Mouse (Mus musculus): ENCODE measurements around the gene Snx11. TPM values are rescaled to one million over a fixed set of nuclear protein-coding genes. Genes with fewer than 3 reads are reported as not detected.

The Snx11 gene
- polyA plus RNA-seq, 1 experiment from 2014 or later, result 7.7 TPM

GRCm38 (mm10) chr11:96761984-96762383 is 15.4 kb downstream of the Snx11 start:
- Histone ChIP-seq H3K9ac (ENCODE audit: low read depth, low read length) (no peak overlapping the region), H3K4me2 (ENCODE audit: low read depth, low read length) (no peak overlapping the region), H3K4me1 (ENCODE audit: control insufficient read depth, low read depth, low read length) (no peaks in the 10 kb centered on the region), H3K27me3 (ENCODE audit: control insufficient read depth, insufficient read depth, low read depth, low read length) (no peaks in the 10 kb centered on the region), H3K27ac (ENCODE audit: low read length) (no peak overlapping the region), H3K9me3 (replicated peaks; ENCODE audit: control insufficient read depth, low read length) (no peaks in the 10 kb centered on the region), H3K36me3 (ENCODE audit: control insufficient read depth, insufficient read depth) (no peaks in the 10 kb centered on the region), H3K4me3 (ENCODE audit: low read depth, low read length) (no peak overlapping the region)
- no peak for ATAC-seq (ENCODE audit: low read depth)
- 58% methylated on average over 7 of the region's 7 CpGs for WGBS (ENCODE audit: insufficient replicate concordance)

DNA sequence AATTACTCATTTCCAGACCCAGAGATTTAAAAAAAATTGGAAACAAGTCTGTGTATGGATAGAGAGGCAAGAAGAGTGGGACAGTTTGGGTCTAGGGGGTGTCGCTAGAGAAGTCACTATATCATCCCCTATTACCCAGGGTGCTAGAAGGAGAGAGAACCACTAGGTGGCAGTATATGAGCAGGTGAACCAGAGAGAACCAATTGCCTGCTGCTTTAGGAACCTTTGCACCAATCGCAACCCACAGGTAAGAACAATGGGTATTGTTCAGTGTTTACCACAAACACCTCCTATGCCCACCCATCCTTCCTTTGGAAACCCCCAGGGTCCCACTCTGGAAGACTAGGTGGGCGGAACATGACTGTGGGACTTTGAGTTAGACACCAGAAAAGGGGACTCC is 17.3 kb downstream of the Snx11 start:
- Histone ChIP-seq H3K27me3 (ENCODE audit: control insufficient read depth, insufficient read depth, low read depth, low read length) (no peaks in the 10 kb centered on the region), H3K9me3 (replicated peaks; ENCODE audit: control insufficient read depth, low read length) (no peaks in the 10 kb centered on the region), H3K4me3 (ENCODE audit: low read depth, low read length) (no peak overlapping the region), H3K36me3 (ENCODE audit: control insufficient read depth, insufficient read depth) (no peaks in the 10 kb centered on the region), H3K9ac (ENCODE audit: low read depth, low read length) (no peak overlapping the region), H3K4me2 (ENCODE audit: low read depth, low read length) (no peak overlapping the region), H3K4me1 (ENCODE audit: control insufficient read depth, low read depth, low read length) (no peaks in the 10 kb centered on the region), H3K27ac (ENCODE audit: low read length) (no peak overlapping the region)
- 35% methylated on average over 3 of the region's 3 CpGs for WGBS (ENCODE audit: insufficient replicate concordance)
- ATAC-seq (ENCODE audit: low read depth), result no peak

DNA sequence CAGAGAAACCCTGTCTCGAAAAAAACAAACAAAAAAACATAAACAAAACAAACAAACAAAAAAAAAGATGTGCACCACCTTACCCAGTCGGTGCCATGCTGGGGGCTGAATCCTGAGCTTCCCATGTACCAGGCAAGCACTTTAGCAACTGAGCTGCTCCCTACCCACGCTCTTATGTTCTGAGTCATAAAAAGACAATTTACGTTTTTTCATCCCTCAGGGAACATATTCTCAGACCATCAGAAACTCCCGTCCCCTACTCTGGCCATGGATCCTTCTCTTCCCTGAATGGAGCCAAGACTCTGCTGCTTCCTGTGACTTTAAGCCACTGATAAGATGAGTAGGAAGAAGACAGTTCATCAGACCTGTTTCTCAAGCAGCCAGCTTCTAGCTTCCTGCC is 19.0 kb downstream of the Snx11 start:
- Histone ChIP-seq H3K9me3 (replicated peaks; ENCODE audit: control insufficient read depth, low read length) (no peaks in the 10 kb centered on the region), H3K36me3 (ENCODE audit: control insufficient read depth, insufficient read depth) (no peaks in the 10 kb centered on the region), H3K27ac (ENCODE audit: low read length) (no peak overlapping the region), H3K4me1 (ENCODE audit: control insufficient read depth, low read depth, low read length) (no peaks in the 10 kb centered on the region), H3K9ac (ENCODE audit: low read depth, low read length) (no peak overlapping the region), H3K4me3 (ENCODE audit: low read depth, low read length) (no peak overlapping the region), H3K27me3 (ENCODE audit: control insufficient read depth, insufficient read depth, low read depth, low read length) (no peaks in the 10 kb centered on the region), H3K4me2 (ENCODE audit: low read depth, low read length) (no peak overlapping the region)
- no peak for ATAC-seq (ENCODE audit: low read depth)
- WGBS (ENCODE audit: insufficient replicate concordance), result 45% methylated on average over 5 of the region's 5 CpGs

- Histone ChIP-seq H3K36me3 (ENCODE audit: control insufficient read depth, insufficient read depth) (no peaks in the 10 kb centered on the region), H3K27ac (ENCODE audit: low read length) (no peak overlapping the region), H3K9ac (ENCODE audit: low read depth, low read length) (no peak overlapping the region), H3K27me3 (ENCODE audit: control insufficient read depth, insufficient read depth, low read depth, low read length) (no peaks in the 10 kb centered on the region), H3K4me1 (ENCODE audit: control insufficient read depth, low read depth, low read length) (no peaks in the 10 kb centered on the region), H3K9me3 (replicated peaks; ENCODE audit: control insufficient read depth, low read length) (no peaks in the 10 kb centered on the region), H3K4me2 (ENCODE audit: low read depth, low read length) (no peak overlapping the region), H3K4me3 (ENCODE audit: low read depth, low read length) (no peak overlapping the region)
- no peak for ATAC-seq (ENCODE audit: low read depth)
- WGBS (ENCODE audit: insufficient replicate concordance), result 32% methylated on average over 4 of the region's 4 CpGs
Observed at GRCm38 (mm10) chr11:96757421-96757820, 19.9 kb downstream of the Snx11 start.

- 68% methylated on average over 2 of the region's 2 CpGs for WGBS (ENCODE audit: insufficient replicate concordance)
Observed at GRCm38 (mm10) chr11:96755298-96755697, 22.1 kb downstream of the Snx11 start.

GRCm38 (mm10) chr11:96747555-96747954 is 29.8 kb downstream of the Snx11 start:
- Histone ChIP-seq H3K4me3 (ENCODE audit: low read depth, low read length) (no peak overlapping the region), H3K4me1 (ENCODE audit: control insufficient read depth, low read depth, low read length) (no peaks in the 10 kb centered on the region), H3K27me3 (ENCODE audit: control insufficient read depth, insufficient read depth, low read depth, low read length) (peaks cover under 1% of the 10 kb centered on the region), H3K9ac (ENCODE audit: low read depth, low read length) (no peak overlapping the region), H3K36me3 (ENCODE audit: control insufficient read depth, insufficient read depth) (no peaks in the 10 kb centered on the region), H3K9me3 (replicated peaks; ENCODE audit: control insufficient read depth, low read length) (no peaks in the 10 kb centered on the region), H3K4me2 (ENCODE audit: low read depth, low read length) (no peak overlapping the region), H3K27ac (ENCODE audit: low read length) (no peak overlapping the region)
- ATAC-seq (ENCODE audit: low read depth), result no peak
- WGBS (ENCODE audit: insufficient replicate concordance), result 29% methylated on average over 3 of the region's 3 CpGs

More at GRCm38 (mm10) chr11:96755298-96755697, 22.1 kb downstream of the Snx11 start:
- Histone ChIP-seq H3K4me2 (ENCODE audit: low read depth, low read length) (no peak overlapping the region), H3K4me3 (ENCODE audit: low read depth, low read length) (no peak overlapping the region), H3K9me3 (replicated peaks; ENCODE audit: control insufficient read depth, low read length) (no peaks in the 10 kb centered on the region), H3K27me3 (ENCODE audit: control insufficient read depth, insufficient read depth, low read depth, low read length) (no peaks in the 10 kb centered on the region), H3K36me3 (ENCODE audit: control insufficient read depth, insufficient read depth) (no peaks in the 10 kb centered on the region), H3K9ac (ENCODE audit: low read depth, low read length) (no peak overlapping the region), H3K27ac (ENCODE audit: low read length) (no peak overlapping the region), H3K4me1 (ENCODE audit: control insufficient read depth, low read depth, low read length) (no peaks in the 10 kb centered on the region)
- no peak for ATAC-seq (ENCODE audit: low read depth)

DNA sequence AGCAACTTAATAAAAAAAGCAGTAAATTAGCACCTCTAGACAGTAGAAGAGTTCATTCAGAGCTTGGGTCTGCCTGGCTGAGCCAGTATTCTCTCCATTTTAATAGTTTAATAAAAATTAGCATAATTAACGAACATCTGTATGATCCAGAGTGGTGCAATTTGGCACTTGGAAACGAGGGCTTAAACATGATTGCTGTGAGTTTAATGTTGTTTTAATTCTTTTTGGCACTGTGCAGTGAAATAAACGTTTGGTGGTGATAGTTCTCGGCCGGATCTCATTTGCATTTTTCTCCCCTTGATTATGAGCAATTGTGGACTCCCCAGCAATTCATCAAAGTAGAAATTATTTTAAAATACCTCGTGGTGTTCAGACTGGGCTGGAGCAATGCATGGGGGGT is 30.7 kb downstream of the Snx11 start:
- WGBS (ENCODE audit: insufficient replicate concordance), result 49% methylated on average over 6 of the region's 6 CpGs
- Histone ChIP-seq H3K9me3 (replicated peaks; ENCODE audit: control insufficient read depth, low read length) (no peaks in the 10 kb centered on the region), H3K4me3 (ENCODE audit: low read depth, low read length) (no peak overlapping the region), H3K4me1 (ENCODE audit: control insufficient read depth, low read depth, low read length) (no peaks in the 10 kb centered on the region), H3K27ac (ENCODE audit: low read length) (no peak overlapping the region), H3K9ac (ENCODE audit: low read depth, low read length) (no peak overlapping the region), H3K36me3 (ENCODE audit: control insufficient read depth, insufficient read depth) (no peaks in the 10 kb centered on the region), H3K4me2 (ENCODE audit: low read depth, low read length) (no peak overlapping the region), H3K27me3 (ENCODE audit: control insufficient read depth, insufficient read depth, low read depth, low read length) (peaks cover 5% of the 10 kb centered on the region)
- no peak for ATAC-seq (ENCODE audit: low read depth)

DNA sequence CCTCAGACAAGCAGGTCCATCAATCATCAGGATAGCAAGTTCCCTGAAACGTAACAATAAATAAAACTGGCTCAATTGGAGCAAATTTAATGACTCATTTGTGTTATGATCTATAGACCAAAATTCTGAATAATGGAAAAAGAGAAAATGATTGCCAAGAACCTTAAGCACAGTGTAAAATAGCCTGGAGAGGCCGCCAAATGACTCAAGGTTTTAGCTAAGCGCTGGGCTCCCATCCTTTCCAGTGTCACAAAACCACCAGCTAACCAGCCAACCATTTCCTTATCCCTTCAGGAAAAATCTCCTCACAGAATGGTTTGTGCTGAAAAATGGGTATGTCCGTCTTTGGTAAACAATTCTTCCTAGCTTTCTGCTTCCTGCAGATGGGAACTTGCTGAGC is 33.5 kb downstream of the Snx11 start:
- H3K9ac ChIP-seq (ENCODE audit: low read depth, low read length), result no peak overlapping the region
- 46% methylated on average over 4 of the region's 4 CpGs for WGBS (ENCODE audit: insufficient replicate concordance)
- H3K4me1 ChIP-seq (ENCODE audit: control insufficient read depth, low read depth, low read length), result no peaks in the 10 kb centered on the region
- no peak for ATAC-seq (ENCODE audit: low read depth)
- no peaks in the 10 kb centered on the region for H3K9me3 ChIP-seq (replicated peaks; ENCODE audit: control insufficient read depth, low read length)
- no peak overlapping the region for H3K4me3 ChIP-seq (ENCODE audit: low read depth, low read length)
- peaks cover 14% of the 10 kb centered on the region for H3K27me3 ChIP-seq (ENCODE audit: control insufficient read depth, insufficient read depth, low read depth, low read length)
- no peak overlapping the region for H3K27ac ChIP-seq (ENCODE audit: low read length)
- no peak overlapping the region for H3K4me2 ChIP-seq (ENCODE audit: low read depth, low read length)
- H3K36me3 ChIP-seq (ENCODE audit: control insufficient read depth, insufficient read depth), result no peaks in the 10 kb centered on the region

DNA sequence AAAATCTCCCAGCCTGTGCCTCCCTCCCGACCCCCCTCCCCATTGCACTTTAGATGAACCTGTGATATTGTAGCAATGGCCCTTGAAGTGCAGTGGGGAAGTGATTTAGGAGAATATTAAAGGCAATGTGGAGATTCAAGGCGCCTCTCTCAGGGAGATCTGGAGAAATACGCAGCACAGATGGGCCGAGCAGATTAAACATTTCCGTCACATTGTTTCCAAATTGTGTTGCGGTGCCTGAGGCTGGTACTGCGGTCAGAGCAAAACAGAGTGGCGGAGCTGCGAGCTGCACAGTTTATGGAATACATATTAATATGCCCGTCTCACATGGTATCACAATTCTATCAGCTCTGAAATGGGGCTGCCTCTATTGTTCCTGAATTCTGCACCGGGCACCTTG is 34.4 kb downstream of the Snx11 start:
- no peak for ATAC-seq (ENCODE audit: low read depth)
- Histone ChIP-seq H3K9me3 (replicated peaks; ENCODE audit: control insufficient read depth, low read length) (no peaks in the 10 kb centered on the region), H3K4me3 (ENCODE audit: low read depth, low read length) (no peak overlapping the region), H3K36me3 (ENCODE audit: control insufficient read depth, insufficient read depth) (no peaks in the 10 kb centered on the region), H3K27ac (ENCODE audit: low read length) (no peak overlapping the region), H3K27me3 (ENCODE audit: control insufficient read depth, insufficient read depth, low read depth, low read length) (peaks cover 14% of the 10 kb centered on the region), H3K4me2 (ENCODE audit: low read depth, low read length) (no peak overlapping the region), H3K4me1 (ENCODE audit: control insufficient read depth, low read depth, low read length) (no peaks in the 10 kb centered on the region), H3K9ac (ENCODE audit: low read depth, low read length) (no peak overlapping the region)
- 36% methylated on average over 11 of the region's 11 CpGs for WGBS (ENCODE audit: insufficient replicate concordance)

DNA sequence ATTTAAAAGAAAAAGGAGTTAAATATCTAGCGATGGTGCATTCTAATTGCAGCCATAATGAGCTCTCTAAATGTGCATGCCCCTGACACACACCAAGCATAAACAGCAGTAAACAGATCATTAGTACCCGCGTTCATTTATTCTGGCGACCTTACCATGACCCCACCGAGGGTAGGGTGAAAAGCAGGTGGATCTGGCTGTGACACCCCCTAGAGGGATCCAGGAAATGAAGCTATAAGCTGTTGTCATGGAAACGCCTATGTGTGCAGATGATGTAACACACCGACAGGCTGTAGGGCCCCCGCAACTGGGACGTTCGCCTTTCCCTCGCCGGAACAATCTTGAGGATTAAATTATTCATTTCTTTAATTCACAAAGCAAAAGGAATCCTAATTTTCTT is 35.4 kb downstream of the Snx11 start:
- peaks cover 14% of the 10 kb centered on the region for H3K27me3 ChIP-seq (ENCODE audit: control insufficient read depth, insufficient read depth, low read depth, low read length)
- no peaks in the 10 kb centered on the region for H3K9me3 ChIP-seq (replicated peaks; ENCODE audit: control insufficient read depth, low read length)
- no peak overlapping the region for H3K9ac ChIP-seq (ENCODE audit: low read depth, low read length)
- no peak overlapping the region for H3K4me2 ChIP-seq (ENCODE audit: low read depth, low read length)
- H3K36me3 ChIP-seq (ENCODE audit: control insufficient read depth, insufficient read depth), result no peaks in the 10 kb centered on the region
- 30% methylated on average over 12 of the region's 12 CpGs for whole genome bisulfite sequencing (ENCODE audit: insufficient replicate concordance)
- no peak for ATAC-seq (ENCODE audit: low read depth)
- H3K4me3 ChIP-seq (ENCODE audit: low read depth, low read length), result no peak overlapping the region
- no peaks in the 10 kb centered on the region for H3K4me1 ChIP-seq (ENCODE audit: control insufficient read depth, low read depth, low read length)
- no peak overlapping the region for H3K27ac ChIP-seq (ENCODE audit: low read length)
